Mouse (Mus musculus) thymus, postnatal 25 days (tissue): ENCODE results near the gene Tfap2a.

ENCODE experiments used
- DNase-seq: peaks from one replicate; pipeline ENCODE4 v3.0.0; 2022

Gene Tfap2a

DNA sequence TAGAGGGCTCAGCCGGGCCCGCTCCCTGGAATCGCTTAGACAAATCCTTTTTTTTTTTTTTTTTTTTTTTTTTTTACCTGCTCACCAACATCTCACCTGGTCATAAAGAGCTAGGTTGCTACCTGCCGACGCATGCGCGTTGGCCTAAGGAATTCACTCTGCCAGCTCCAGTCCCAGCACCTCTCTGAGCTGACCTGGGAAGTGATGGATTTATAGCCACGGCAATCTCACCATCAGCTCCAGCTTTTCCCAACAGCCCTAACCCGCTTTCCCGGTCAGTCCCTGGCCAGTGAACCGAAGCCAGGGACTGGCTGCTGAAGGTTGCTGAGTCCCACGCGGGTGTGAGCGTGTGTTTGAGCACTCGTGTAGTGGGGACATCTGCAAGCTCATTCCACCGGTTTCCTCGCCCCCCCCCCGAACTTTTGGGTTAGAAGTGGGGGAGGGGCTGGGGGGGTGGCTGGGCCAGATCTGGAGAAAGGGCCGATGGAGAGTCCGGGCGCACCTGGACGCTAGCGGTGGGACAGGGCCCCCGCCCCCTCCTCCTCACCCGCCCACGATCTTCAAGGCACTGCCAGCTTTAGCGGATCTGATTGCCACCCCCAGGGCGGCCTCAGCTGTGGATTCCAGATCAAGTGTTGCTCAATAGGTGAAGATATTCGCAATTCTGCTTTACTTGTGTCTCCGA, at the start of gene Tfap2a:
TSS of gene Tfap2a (minus strand) at position 181 of the 685 bp plus-strand sequence.
- DNase-seq, result no peak

DNA sequence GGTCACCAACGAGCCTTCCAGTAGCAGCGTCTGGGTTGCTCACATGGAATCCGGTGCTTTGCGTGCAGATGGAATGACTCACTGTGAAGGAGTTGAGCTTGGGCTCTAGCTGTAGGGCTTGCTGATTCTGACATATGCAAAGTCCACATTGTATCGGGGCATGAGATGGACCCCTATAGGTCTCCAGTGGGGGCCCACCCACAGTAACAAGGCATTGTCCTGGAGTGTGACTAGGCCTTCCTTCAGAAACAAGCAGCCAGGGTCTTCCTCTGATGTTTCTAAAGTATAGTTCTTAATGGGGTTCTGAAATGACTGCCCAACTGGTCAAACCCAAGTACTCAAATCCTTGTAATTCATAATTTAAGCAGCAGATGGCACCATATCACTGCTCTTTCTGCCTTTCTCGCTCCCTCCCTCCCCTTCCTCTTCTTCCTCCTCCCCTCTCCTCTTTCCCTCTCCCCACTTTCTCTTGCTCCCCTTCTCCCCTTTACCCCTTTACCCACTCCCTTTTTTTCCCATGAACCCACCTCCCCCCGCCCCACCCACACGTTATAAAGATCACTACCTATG, 46.1 kb upstream of the Tfap2a start:
- DNase-seq, result no peak

DNA sequence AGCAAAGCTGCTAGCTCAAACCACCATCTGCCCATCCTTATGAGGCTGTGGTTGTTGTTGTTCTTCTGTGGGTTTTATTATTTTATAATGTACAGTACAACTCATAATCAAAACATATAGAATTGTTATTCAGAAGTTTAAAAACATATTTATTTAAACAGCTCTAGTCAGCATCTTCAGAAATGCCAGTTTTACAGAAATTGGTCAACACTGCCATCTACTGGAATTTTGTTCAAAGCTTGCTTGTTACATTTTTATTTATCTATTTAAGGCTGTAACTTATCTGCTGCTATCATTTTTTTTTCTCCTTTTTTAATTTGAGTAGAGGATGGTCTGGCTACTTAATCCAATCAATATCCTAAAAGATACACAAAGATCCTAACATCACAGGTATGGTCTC, 19.8 kb upstream of the Tfap2a start:
- no peak for DNase-seq

DNA sequence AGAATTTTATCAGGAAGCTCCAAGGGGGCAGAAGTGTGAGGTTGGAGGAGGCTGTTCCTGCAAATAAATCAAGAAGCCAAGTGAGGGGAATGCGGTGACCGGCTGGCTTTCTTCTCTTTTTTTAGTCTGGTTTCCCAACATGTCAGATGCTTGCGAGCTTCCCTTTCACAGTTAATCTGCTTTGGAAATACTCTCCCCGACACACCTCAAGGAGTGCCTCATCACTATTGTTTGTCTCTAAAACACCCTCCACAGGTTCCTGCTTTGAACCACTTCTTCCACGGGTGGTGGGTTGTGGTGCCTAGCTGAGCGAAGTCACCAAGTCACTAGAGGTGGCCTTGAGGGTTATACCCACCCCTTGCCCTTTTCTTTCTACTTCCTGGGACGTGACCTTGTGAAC, 18.2 kb upstream of the Tfap2a start:
- no peak for DNase-seq

GRCm38 (mm10) chr13:40754091-40754490, 15.9 kb upstream of the Tfap2a start:
- DNase-seq, result no peak

- DNase-seq, result no peak
Measured at GRCm38 (mm10) chr13:40751889-40752288, 13.7 kb upstream of the Tfap2a start.

GRCm38 (mm10) chr13:40749603-40749905, 11.4 kb upstream of the Tfap2a start:
- no peak for DNase-seq

DNA sequence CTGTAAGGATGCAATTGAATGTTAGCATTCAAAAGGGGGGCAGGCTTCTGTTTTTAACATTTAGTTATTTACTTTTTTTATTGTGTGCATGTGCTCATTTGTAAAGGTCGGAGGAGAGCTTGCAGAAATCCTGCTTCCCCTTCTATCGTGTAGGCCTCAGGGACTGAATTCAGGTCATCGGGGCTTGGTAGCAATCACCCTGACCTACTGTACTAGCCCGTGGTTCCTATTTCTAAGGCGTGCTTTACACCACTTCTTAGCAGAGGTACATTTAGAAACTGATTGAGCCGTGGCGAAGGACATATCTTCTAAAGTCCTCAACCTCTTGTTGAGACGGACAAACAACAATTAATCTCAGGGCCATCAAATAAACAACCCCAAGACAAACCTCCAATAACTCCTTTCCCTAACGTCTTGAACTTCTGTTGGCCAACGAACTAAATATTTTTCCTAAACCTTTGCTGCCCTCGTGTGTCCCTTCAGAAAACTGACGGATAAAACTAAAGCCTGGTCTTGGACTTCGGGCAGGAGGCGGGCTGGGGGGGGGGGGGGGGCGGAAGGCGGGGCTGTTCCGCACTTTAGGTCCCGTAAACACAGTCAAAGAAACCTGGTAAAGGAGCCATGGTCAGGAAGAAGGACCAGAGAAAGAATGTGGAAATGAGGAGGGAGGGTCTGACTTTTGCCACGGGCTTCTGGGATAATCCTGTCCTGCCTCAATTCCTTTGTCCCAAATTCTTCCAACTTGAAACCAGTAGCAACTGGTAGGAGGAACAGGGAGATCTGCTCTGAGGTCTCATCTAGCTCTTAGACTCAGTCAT, 10.8 kb upstream of the Tfap2a start:
- no peak for DNase-seq

- no peak for DNase-seq
Measured at GRCm38 (mm10) chr13:40744111-40744805, 6.1 kb upstream of the Tfap2a start.

- DNase-seq, result no peak
Measured at GRCm38 (mm10) chr13:40743221-40743620, 5.0 kb upstream of the Tfap2a start.

GRCm38 (mm10) chr13:40741841-40742550, 3.8 kb upstream of the Tfap2a start:
- no peak for DNase-seq

- no peak for DNase-seq
Measured at GRCm38 (mm10) chr13:40741436-40741835, 3.3 kb upstream of the Tfap2a start.

- no peak for DNase-seq
Measured at GRCm38 (mm10) chr13:40740727-40741360, 2.7 kb upstream of the Tfap2a start.

GRCm38 (mm10) chr13:40739901-40740300, 1.7 kb upstream of the Tfap2a start:
- DNase-seq, result no peak

DNA sequence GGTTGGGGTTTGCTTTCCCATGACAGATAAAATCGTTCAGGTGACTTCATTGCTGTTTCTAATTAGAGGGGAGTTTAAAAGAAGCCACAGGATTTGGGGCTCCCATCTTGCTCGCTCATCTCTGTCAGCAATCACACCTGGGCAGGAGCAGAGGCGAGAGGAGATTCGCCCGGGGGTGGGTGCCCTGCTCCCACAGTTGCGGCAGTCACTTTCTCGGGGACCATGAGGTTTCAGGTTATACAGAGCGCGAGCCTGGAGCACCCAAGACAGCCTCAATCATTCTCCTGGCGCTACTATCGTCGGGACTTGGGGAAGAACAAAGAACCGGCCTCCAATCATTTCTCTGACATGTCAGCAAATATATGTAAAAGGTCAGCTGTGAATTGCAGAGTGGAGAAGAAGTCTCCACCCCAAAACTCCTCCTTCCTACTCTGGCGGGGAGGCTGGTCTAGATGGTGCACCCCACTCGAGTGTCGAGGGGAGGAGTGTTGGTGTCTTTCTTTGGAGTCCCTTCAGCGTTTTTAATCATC, 1.0 kb upstream of the Tfap2a start:
- DNase-seq, result no peak

DNA sequence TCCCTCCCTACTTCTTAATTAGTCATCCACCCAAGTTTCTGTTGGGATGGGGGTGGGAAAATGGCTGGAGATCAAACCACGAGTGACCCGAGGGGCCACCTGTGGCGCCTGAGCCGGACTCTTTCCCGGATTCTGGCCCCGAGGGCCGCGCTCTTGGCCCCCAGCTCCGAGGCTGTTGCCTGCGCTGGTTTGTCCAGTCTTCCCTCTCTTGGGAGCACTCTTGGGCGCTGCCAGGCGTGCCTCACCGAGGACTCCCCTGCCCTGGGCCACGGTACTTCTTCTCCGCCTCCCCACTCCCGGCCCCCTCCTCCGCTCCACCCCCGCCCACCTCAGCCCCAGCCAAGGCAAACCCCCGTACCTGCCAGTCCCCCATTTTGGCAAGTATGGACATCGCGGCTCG, 415 bp downstream of the Tfap2a start:
- no peak for DNase-seq

DNA sequence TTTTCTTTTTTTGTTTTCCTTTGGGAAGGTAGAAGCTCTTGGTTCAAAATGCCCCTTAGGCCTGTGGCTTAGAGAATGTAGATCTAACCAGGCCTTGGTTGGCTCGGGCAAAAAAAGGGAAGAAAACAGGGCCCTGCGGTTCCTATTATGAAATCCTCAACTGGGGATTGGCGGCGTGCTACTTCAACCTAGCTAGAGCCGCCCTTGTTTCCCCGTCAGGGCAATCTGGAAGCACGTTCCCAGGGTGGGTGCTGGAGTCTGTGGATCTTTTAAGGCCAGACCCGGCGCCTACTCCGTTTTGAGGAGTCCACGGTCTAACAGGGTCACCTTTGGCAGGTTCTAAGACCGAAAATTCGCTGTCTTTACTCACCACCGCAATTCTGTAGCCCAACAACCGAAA, 1.1 kb downstream of the Tfap2a start:
- DNase-seq, result no peak

DNA sequence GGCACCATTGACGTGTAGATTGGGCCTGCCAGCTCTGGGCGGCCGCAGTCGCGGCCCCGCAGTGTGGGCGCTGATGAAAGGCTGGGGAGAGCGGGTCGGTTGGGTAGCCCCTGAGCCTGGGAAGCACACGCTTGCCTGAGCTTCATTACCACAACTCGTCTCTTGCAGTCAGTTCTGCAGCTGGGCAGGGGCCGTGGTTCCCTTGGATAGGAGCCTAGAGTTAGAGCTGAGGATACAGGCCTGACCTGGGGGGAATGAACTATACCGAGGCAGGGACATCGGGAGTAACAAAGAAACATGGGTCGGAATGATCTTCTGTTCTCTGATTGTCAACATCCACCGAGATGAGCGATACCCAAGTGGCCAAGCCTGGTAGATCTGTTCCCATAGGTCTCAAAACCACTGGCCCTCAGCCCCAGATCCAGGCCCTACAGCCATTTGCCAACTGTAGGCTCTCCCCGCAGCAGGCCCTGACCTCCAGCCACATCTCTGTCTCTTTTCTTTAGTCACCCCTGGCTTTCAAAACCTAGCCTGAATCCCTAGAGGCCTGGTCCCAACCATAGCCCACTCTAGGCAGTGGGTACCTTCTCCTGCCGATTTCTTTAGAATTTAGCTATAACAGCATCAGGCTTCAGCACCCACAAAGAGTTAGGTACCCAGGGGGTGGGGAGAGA, 1.9 kb downstream of the Tfap2a start:
- DNase-seq, result no peak

DNA sequence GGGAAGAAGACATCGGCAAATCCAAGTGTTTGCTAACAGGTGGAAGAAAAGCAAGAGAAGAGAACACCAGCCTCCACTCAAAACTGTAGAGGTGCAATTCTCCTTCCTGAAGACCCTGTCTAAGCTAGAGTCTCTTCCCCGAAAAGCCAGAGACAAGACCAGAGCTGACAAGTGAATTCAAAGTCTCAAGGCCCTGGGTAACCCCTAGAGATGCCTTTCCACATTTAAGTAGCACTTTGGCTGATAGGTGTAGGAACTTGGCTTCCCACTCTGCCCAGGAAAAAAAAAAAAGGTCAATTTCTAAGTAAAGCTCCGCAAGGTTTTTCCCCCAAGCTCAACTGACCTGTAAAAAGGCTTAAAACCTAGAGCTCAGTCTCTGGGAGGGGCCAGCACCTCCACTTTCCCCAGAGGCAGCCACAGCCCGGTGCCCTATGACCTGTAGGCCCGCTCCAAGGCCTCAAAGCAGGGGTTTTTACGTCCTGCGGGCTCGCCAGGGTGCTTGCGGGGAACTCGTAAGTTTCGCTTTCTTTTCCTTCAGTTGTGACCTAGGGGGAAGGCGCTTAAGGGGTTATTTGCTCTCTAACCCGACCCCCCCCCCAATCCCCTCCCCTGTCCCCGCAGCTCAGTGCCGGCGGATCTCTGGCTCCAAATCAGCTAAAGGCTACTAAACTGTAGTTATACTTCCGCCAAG, 2.6 kb downstream of the Tfap2a start:
- no peak for DNase-seq

- DNase-seq, result no peak
Measured at GRCm38 (mm10) chr13:40734316-40734965, 3.7 kb downstream of the Tfap2a start.
